8 mouse cellular contexts compared by ENCODE assay signal in the genomic region with DNA sequence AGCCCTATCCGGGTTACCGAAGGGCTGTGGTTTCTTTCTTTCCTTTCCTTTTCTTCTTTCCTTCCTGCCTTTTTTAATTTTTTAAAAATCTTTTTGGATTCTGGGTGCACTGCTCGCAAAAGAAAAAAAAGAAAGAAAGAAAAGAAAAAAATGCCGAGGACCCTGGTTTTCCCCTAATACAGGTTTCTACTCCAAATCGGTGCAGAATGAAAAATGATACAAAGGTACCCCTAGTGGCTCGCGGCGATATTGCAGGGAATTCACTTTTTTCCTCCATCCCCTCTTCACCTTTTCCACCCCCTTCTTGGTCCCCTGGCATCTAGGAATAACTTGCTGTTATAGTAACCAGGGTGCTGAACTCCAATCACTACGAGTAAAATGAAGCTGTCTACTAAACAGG.
DNase-seq lines count a peak whose midpoint lies in the region; ATAC-seq lines count a peak whose summit lies in the region.

No protein-coding gene starts in this region.

- no peaks in the 10 kb centered on the region; the same call in 1 of the 2 replicates for H3K27me3 ChIP-seq in intestine, embryonic 16.5 days (replicated peaks; ENCODE audit: control insufficient read depth, insufficient read depth, low read length)
- H3K27me3 ChIP-seq in limb, embryonic 10.5 days (ENCODE audit: low read depth, poor library complexity, severe bottlenecking) = peaks cover 20% of the 10 kb centered on the region

- no peaks in the 10 kb centered on the region for H3K36me3 ChIP-seq in intestine, embryonic 16.5 days (ENCODE audit: control insufficient read depth, insufficient read depth, low read length)
- no peaks in the 10 kb centered on the region for H3K36me3 ChIP-seq in limb, embryonic 10.5 days

- ATAC-seq in intestine, embryonic 16.5 days = no peak; the same call in 1 of the 2 replicates

- H3K9me3 ChIP-seq in intestine, embryonic 16.5 days (ENCODE audit: control insufficient read depth, low read length) = no peaks in the 10 kb centered on the region
- H3K9me3 ChIP-seq in limb, embryonic 10.5 days (replicated peaks) = no peaks in the 10 kb centered on the region

- peak; percentile 14 for DNase-seq in gastrocnemius, adult 18-20 months (ENCODE audit: low spot score)
- DNase-seq in gastrocnemius, postnatal 36 days = no peak
- DNase-seq in cerebellum, adult 9-11 months = peak; percentile 75
- DNase-seq in frontal cortex, adult 2 months (ENCODE audit: extremely low spot score in 1 of 2, low spot score in 1 of 2) = peak; percentile 43 to 87
- DNase-seq in limb, embryonic 10.5 days (ENCODE audit: low spot score) = peak; percentile 66
- peak; percentile 51 for DNase-seq in neural tube, embryonic 10.5 days (ENCODE audit: extremely low spot score, low spot score)
- DNase-seq in spleen, postnatal 14 days (ENCODE audit: low spot score in 2 of 2) = no peak

- 2% methylated on average over 9 of the region's 9 CpGs for WGBS in intestine, embryonic 16.5 days
- WGBS in limb, embryonic 10.5 days = 3% methylated on average over 9 of the region's 9 CpGs

- 0 out of 2 replicates have a peak overlapping the region, but pooled peaks have one; percentile 7 for H3K9ac ChIP-seq in intestine, embryonic 16.5 days (ENCODE audit: low read depth, low read length)

- peak overlapping the region; percentile 49 for H3K4me3 ChIP-seq in intestine, embryonic 16.5 days (ENCODE audit: low read length)
- H3K4me3 ChIP-seq in limb, embryonic 10.5 days = peak overlapping the region; percentile 55

- H3K4me2 ChIP-seq in intestine, embryonic 16.5 days (ENCODE audit: low read depth, low read length) = peak overlapping the region; percentile 72

- H3K4me1 ChIP-seq in intestine, embryonic 16.5 days (ENCODE audit: control insufficient read depth, insufficient read depth, low read length) = peaks cover 7% of the 10 kb centered on the region; the same call in 1 of the 2 replicates
- peaks cover 8% of the 10 kb centered on the region for H3K4me1 ChIP-seq in limb, embryonic 10.5 days

- no peak overlapping the region for H3K27ac ChIP-seq in intestine, embryonic 16.5 days (ENCODE audit: low read length)
- H3K27ac ChIP-seq in limb, embryonic 10.5 days = no peak overlapping the region

- intact Hi-C loops in gastrocnemius, postnatal 36 days (cut with DNase I) = no loop called here

Comparison
In these comparisons a context has a peak if more than half of its experiments do, and no peak if none do; other contexts are left out.
1. DNase-seq: peak in gastrocnemius, adult 18-20 months (single experiment), cerebellum, adult 9-11 months (single experiment), frontal cortex, adult 2 months (2 of 2), limb, embryonic 10.5 days (single experiment) and neural tube, embryonic 10.5 days (single experiment); none in gastrocnemius, postnatal 36 days (0 of 2) and spleen, postnatal 14 days (0 of 2).